Mouse (Mus musculus): Measurements from ENCODE around the gene Adgrl1.
A peak's percentile ranks its signal among the peaks of the same experiment; 100 is the strongest.

Adgrl1 gene

GRCm38 (mm10) chr8:83899363-83900252 is at the start of gene Adgrl1:
Adgrl1 (plus strand) TSS chr8:83900105.
- DNase-seq (ENCODE audit: low spot score in 2 of 2), result peak; percentile 87 to 88

GRCm38 (mm10) chr8:83852329-83852728 is 47.6 kb upstream of the Adgrl1 start:
- no peak for DNase-seq (ENCODE audit: low spot score in 2 of 2)

DNA sequence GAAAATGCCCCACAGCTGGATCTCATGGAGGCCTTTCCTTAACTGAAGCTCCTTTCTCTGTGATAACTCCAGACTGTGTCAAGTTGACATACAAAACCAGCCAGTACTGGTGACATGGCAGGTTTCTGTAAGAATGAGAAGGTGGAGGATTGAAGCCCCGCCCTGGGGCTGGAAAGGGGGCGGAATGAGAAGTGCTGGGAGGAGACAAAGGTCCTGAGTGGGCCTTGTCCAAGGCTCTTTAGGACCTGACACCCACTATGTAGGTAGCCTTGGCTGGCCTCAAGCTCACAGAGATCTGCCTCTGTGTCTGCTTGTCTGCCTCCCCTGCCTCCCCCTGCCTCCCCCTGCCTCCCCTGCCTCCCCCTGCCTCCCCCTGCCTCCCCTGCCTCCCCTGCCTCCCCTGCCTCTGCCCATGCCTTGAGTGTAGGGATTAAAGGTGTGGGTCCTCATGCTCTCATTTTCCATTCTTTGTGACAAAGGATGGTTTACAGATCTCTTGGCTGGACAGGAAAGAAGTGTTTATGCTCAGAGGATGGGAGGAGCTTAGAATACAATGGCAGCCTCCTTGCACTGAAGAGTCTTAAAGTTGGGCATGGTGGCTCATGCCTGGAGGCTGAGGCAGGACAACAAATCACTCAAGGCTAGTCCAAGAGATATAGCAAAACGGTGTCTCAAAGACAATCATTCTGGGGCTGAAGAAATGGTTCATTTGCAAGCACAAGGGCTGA is 46.4 kb upstream of the Adgrl1 start:
- no peak for DNase-seq (ENCODE audit: low spot score in 2 of 2)

- no peak for DNase-seq (ENCODE audit: low spot score in 2 of 2)
Observed at GRCm38 (mm10) chr8:83856486-83857065, 43.3 kb upstream of the Adgrl1 start.

GRCm38 (mm10) chr8:83862439-83863268 is 37.3 kb upstream of the Adgrl1 start:
- DNase-seq (ENCODE audit: low spot score in 2 of 2), result no peak

GRCm38 (mm10) chr8:83874881-83875655 is 24.8 kb upstream of the Adgrl1 start:
- peak in 1 of 2 experiments; percentile 48 for DNase-seq (ENCODE audit: low spot score in 2 of 2)

- no peak for DNase-seq (ENCODE audit: low spot score in 2 of 2)
Observed at GRCm38 (mm10) chr8:83875656-83876040, 24.3 kb upstream of the Adgrl1 start.

- no peak for DNase-seq (ENCODE audit: low spot score in 2 of 2)
Observed at GRCm38 (mm10) chr8:83876080-83876837, 23.6 kb upstream of the Adgrl1 start.

GRCm38 (mm10) chr8:83876838-83877223 is 23.1 kb upstream of the Adgrl1 start:
- no peak for DNase-seq (ENCODE audit: low spot score in 2 of 2)

DNA sequence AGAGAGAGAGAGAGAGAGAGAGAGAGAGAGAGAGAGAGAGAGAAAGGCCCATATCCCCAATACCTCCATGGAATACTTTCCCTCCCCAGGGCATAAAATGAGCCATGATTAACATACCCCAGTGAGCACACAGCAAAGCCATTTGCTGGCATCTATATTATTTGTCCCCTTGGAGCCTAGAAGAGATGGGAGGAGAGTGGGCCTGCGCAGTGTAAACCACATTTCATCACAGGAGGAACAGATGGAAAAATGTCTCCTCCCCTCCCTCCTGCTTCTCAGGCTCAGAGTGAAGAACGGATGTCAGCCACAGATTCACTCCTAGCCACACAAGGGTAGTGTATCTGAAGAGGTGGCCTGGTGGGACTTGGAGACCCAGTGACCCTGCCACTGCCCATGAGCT is 11.5 kb upstream of the Adgrl1 start:
- DNase-seq (ENCODE audit: low spot score in 2 of 2), result no peak

DNA sequence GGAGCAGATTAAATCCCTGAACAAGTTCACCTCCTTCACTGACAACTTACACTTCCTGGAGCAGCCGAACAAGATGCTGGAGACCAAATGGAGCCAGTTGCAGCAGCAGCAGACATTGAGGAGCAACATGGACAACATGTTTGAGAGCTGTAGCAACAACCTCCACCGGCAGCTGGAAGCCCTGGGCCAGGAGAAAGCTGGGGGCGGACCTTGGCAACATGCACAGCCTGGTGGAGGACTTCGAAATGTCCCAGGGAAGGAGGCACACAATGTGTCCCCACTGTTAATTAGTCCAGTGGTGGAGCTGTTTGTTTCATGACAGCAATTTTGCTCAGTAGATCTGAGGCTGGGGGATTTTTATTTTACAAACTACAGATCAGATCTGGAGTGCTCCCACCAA is 7.8 kb upstream of the Adgrl1 start:
- no peak for DNase-seq (ENCODE audit: low spot score in 2 of 2)

DNA sequence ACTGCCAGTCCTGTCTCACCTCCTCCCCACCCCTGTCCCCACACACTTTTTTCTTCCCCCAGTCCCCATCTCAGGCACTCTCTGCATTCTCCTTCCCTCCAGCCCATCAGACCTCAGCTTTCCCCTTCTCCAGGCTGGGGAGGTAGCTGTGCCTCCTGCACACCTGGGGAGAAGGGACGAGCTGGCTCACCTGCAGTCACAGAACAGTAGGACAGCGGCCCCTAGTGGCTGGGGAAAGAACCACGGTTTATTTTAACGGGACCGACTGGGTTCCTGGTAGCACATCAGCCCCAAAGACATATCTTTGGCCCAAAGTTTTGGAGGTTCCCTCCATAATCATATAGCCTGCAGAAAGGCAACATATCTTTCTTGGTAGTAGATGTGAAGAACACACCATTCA is 6.0 kb upstream of the Adgrl1 start:
- peak; percentile 76 to 84 for DNase-seq (ENCODE audit: low spot score in 2 of 2)

DNA sequence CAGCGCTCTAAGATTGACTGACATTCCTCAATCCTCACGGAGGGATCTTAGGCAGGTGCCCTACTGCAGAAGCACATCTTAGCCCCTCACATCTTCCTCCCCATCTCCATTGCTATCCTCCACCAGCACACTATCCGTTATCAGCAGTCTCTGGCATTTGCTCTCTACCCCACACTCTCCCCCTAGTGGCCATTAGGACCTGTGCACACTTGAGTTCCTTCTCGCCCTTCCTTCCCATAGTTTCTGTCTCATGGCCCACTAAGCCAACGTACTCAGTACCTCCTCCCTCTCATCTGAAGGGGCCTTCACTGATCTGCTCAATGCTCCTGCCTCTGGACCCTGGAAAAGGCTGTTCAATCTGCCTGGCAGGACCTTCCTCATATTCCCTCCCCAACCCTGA is 4.0 kb upstream of the Adgrl1 start:
- DNase-seq (ENCODE audit: low spot score in 2 of 2), result no peak

DNA sequence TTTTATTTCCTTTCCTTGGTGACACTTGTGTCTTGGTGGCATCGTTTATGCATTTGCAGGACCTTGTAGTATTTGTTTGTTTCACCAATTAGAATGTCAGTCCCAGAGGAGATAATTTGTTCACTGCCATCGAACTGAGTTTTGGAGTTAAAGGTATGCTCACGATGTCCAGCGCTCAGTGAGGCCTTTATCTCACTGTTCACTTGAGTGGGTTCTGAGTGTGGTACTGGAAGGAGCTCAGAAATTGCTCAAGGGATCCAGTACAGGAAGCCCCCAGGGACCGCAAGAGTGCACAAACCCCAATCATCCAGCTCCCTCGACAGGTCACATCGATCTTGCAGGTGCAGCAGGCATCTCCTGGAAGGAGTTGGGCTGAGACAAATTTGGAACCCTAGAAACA is 3.4 kb upstream of the Adgrl1 start:
- no peak for DNase-seq (ENCODE audit: low spot score in 2 of 2)

DNA sequence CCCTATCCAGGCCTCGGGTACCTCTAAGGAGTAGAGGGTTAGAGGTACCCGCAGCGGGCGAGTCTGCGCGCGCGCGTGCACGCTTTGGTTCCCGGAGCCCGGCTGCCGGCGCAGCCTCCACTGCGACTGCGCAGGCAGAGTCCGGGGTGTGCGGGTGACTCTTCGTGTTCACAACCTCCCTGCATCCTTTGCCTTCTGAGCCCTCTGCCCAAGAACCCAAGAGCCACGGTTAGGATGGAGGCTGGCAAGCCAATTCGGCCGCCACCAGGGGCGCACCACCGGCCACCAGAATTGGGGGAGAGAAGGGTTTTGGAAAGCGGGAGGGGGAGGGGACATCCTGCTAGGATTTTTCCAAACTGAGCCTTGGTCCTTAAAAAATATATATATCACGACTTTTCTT is 2.7 kb upstream of the Adgrl1 start:
- DNase-seq (ENCODE audit: low spot score in 2 of 2), result no peak

- no peak for DNase-seq (ENCODE audit: low spot score in 2 of 2)
Observed at GRCm38 (mm10) chr8:83898456-83898855, 1.4 kb upstream of the Adgrl1 start.

DNA sequence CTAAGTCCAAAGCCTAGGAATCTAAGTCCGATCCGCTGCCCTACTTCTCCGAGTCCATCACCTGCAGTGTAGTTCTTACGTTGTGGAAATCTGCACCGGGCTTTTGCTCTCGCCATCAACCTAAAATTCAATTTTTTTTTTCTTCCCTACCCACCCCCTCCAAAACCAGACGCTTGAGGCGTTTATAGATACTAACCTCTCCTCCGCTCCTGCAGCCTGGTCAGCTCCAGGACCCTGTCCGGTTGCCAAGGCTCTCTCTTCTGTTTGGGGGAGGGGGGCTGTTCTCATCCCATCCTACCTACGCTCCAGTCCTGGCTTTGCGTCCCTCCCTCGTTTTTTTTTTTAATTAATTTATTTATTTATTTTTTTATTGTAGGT is 931 bp upstream of the Adgrl1 start:
- no peak for DNase-seq (ENCODE audit: low spot score in 2 of 2)

DNA sequence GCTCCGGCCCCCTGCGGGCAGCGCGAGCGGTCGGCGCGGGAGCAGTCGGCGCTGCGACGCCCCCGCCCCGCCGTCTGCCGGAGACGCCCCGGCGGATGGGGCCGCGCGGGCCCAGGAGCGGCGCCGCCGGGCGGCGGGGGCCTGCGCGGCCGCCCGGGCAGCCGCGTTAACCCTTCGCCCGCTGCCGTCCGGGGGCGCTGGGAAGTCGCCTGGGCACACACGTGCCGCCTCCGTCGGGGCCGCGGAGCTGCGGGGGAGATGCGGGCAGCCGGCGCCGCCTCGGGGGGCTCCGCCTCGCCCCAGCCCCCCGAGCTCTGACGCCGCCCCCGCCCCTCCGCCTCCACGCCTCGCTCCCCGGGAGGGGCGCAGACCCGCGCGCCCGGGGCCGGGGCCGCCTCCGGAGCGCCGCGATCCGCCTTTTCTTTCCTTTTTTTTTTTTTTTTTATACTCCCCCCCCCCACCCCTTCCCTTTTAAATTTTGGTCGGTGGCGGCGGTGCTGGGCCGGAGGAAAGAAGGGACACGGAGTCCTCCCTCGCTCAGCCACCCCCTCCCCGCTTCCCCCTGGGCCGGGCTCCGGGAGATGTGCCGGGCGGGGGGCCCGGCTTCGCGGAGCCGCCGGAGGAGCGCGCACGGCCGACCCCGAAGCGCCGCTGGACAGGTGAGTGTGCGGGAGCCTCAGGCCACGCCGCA is 506 bp downstream of the Adgrl1 start:
- DNase-seq (ENCODE audit: low spot score in 2 of 2), result no peak

- DNase-seq (ENCODE audit: low spot score in 2 of 2), result no peak
Observed at GRCm38 (mm10) chr8:83900957-83901270, 1.0 kb downstream of the Adgrl1 start.

Data from frontal cortex, postnatal 25 days (tissue).